Comparison of ENCODE assay signal across 23 mouse cellular contexts in genomic region chr9:70650260-70650659, GRCm38 (mm10). TPM values are rescaled to one million over a fixed set of nuclear protein-coding genes. Genes with fewer than 3 reads are reported as not detected.
"Had no signal": no experiment of that assay in that cellular context is flagged by ENCODE, and none has a peak within 500 bp of the region (broad histone marks: within the 10 kb centered on the region; RNA-seq: fewer than 3 reads in every experiment).

No protein-coding gene starts in this region.

- H3K4me1 ChIP-seq: intestine, embryonic 15.5 days; limb, embryonic 15.5 days had no signal

- H3K27ac ChIP-seq: gastrocnemius, adult 2 months; heart, adult 2 months; hindbrain, embryonic 10.5 days; hindbrain, embryonic 12.5 days; hindbrain, embryonic 14.5 days; intestine, embryonic 15.5 days; layer of hippocampus, adult 2 months; limb, embryonic 13.5 days; limb, embryonic 15.5 days; liver, embryonic 12.5 days had no signal

- H3K9me3 ChIP-seq: heart, embryonic 12.5 days; hindbrain, embryonic 10.5 days; hindbrain, embryonic 12.5 days; intestine, embryonic 15.5 days; limb, embryonic 13.5 days; limb, embryonic 15.5 days; liver, embryonic 12.5 days had no signal

- H3K27me3 ChIP-seq: heart, embryonic 12.5 days; hindbrain, embryonic 12.5 days; intestine, embryonic 15.5 days; limb, embryonic 13.5 days; limb, embryonic 15.5 days; liver, embryonic 12.5 days had no signal

- H3K4me3 ChIP-seq: gastrocnemius, adult 2 months; heart, adult 2 months; heart, embryonic 12.5 days; hindbrain, embryonic 10.5 days; hindbrain, embryonic 12.5 days; intestine, embryonic 15.5 days; layer of hippocampus, adult 2 months; limb, embryonic 13.5 days; limb, embryonic 15.5 days; liver, embryonic 12.5 days had no signal

- H3K36me3 ChIP-seq: hindbrain, embryonic 10.5 days; hindbrain, embryonic 12.5 days; intestine, embryonic 15.5 days; limb, embryonic 13.5 days; limb, embryonic 15.5 days had no signal

- DNase-seq: gastrocnemius, adult 2 months; gastrocnemius, postnatal 10 days; gastrocnemius, postnatal 25 days; heart, adult 2 months; heart, postnatal 10 days; heart, postnatal 4 days; kidney, adult 18-20 months; kidney, adult 8-10 months; kidney, postnatal 10 days; kidney, postnatal 25 days; kidney, postnatal 4 days; layer of hippocampus, postnatal 36 days; left cerebral cortex, postnatal 4 days had no signal

RNA-seq across cellular contexts. Expression of gene Gm10642, which starts 5.8 kb away (rescaled TPM):
- polyA plus RNA-seq: kidney, embryonic 14.5 days had no signal
